Mouse (Mus musculus) ES-E14 (cell line): Measurements from ENCODE around the gene Col23a1.

Experiments
- MAFK ChIP-seq: IDR thresholded peaks from 2 replicates; pipeline ENCODE4 v1.6.1; 2014; ENCODE audit warnings: mild to moderate bottlenecking, low read depth, low read length, inconsistent platforms; ENCODE audit not compliant: insufficient read depth
- ZNF384 ChIP-seq: IDR thresholded peaks from 2 replicates; pipeline ENCODE4 v1.6.1; 2012; ENCODE audit warnings: low read depth, low read length, inconsistent platforms

GRCm38 (mm10) chr11:51311846-51312245 lies 22.1 kb downstream of the Col23a1 start:
- TF ChIP-seq ZNF384 = no peak
- no peak for TF ChIP-seq MAFK
